Mouse (Mus musculus): Measurements from ENCODE around the gene Lypd6b. TPM values are rescaled to one million over a fixed set of nuclear protein-coding genes. Genes with fewer than 3 reads are reported as not detected.

Lypd6b gene
- polyA plus RNA-seq, 1 experiment from 2014 or later, result 1.9 TPM

DNA sequence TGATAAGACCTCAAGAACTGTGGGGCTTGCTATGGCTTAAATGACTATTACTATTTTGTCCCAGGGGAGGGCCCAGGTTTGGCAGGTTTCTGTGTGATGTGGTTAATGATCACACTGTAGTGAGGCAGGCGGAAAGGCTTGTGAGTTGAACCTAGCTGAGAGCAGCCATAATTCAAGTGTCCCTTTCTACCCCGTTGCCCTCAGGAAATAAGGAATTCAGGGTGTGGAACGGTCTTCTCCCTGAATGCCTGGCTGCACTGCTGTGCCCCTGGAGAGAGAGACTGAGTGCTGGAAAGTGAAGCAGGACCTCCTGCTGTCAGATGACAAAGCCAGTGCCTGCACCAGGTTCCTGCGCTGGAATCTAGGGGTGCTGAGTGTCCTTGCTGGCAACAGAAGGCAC, 40.3 kb downstream of the Lypd6b start:
- no peak overlapping the region for H3K4me3 ChIP-seq (ENCODE audit: low read length)
- H3K36me3 ChIP-seq (ENCODE audit: control insufficient read depth, insufficient read depth), result no peaks in the 10 kb centered on the region
- 52% methylated on average over 4 of the region's 4 CpGs for WGBS
- H3K9me3 ChIP-seq (replicated peaks; ENCODE audit: control insufficient read depth, low read length), result no peaks in the 10 kb centered on the region
- no peak overlapping the region for H3K27ac ChIP-seq (ENCODE audit: low read length)
- H3K27me3 ChIP-seq (ENCODE audit: control insufficient read depth, insufficient read depth, low read length), result no peaks in the 10 kb centered on the region
- ATAC-seq (replicated peaks; ENCODE audit: extremely low read depth, insufficient read depth, low FRiP score), result no peak
- H3K4me2 ChIP-seq (ENCODE audit: low read depth, low read length), result no peak overlapping the region
- no peak overlapping the region for H3K9ac ChIP-seq (ENCODE audit: low read length)
- H3K4me1 ChIP-seq (ENCODE audit: control insufficient read depth, insufficient read depth, low read length), result no peaks in the 10 kb centered on the region

DNA sequence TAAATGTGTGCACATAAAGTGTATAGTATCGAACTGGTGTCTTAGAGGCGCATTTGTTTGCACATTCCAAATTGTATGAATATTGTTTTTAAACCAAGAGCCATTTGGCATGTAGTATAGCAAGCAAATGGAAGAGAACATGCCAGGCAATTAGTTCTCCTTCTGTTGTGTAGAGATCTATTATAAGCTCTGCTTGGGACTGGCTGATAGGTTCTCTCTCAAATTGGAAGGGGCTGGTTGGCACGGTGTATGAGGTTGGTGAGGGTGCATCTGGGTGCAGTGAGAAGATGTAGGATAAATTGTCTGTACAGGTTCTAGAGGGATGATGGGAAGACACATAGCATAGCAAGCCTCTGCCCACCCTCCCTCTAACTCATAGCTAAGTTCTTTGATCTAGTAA, 42.9 kb downstream of the Lypd6b start:
- no peak overlapping the region for H3K4me3 ChIP-seq (ENCODE audit: low read length)
- no peaks in the 10 kb centered on the region for H3K4me1 ChIP-seq (ENCODE audit: control insufficient read depth, insufficient read depth, low read length)
- no peaks in the 10 kb centered on the region for H3K27me3 ChIP-seq (ENCODE audit: control insufficient read depth, insufficient read depth, low read length)
- no peak for ATAC-seq (replicated peaks; ENCODE audit: extremely low read depth, insufficient read depth, low FRiP score)
- no peaks in the 10 kb centered on the region for H3K9me3 ChIP-seq (replicated peaks; ENCODE audit: control insufficient read depth, low read length)
- no peaks in the 10 kb centered on the region for H3K36me3 ChIP-seq (ENCODE audit: control insufficient read depth, insufficient read depth)
- no peak overlapping the region for H3K4me2 ChIP-seq (ENCODE audit: low read depth, low read length)
- H3K27ac ChIP-seq (ENCODE audit: low read length), result no peak overlapping the region
- H3K9ac ChIP-seq (ENCODE audit: low read length), result no peak overlapping the region
- WGBS, result 85% methylated on average over 3 of the region's 3 CpGs

DNA sequence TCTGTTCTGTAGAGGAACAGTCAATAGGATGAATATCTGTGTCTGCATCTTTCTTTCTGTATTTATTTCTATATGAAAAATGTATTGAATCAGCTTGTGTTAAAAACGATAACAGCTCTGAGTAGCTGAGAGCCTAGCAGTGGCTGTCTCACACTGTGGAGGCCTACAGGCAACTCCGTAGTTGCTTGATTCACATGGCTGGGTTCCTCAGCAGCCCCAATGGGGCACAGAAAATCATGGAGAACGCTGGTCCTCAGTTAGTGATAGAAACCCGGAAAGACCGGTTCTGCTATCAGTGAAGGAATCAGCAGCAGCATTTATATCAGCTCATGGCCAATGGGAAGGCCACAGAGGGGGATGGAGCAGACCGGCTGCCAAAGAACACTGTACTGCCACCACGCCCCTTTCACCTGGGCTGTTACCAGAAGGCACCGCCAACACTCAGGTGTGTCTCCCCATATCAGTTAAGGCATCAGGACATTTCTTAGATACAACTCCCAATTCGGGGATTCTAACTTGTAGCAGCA, 44.9 kb downstream of the Lypd6b start:
- no peaks in the 10 kb centered on the region for H3K36me3 ChIP-seq (ENCODE audit: control insufficient read depth, insufficient read depth)
- H3K4me3 ChIP-seq (ENCODE audit: low read length), result no peak overlapping the region
- no peak for ATAC-seq (replicated peaks; ENCODE audit: extremely low read depth, insufficient read depth, low FRiP score)
- H3K9me3 ChIP-seq (replicated peaks; ENCODE audit: control insufficient read depth, low read length), result no peaks in the 10 kb centered on the region
- 76% methylated on average over 9 of the region's 9 CpGs for WGBS
- H3K27me3 ChIP-seq (ENCODE audit: control insufficient read depth, insufficient read depth, low read length), result no peaks in the 10 kb centered on the region
- no peaks in the 10 kb centered on the region for H3K4me1 ChIP-seq (ENCODE audit: control insufficient read depth, insufficient read depth, low read length)
- H3K27ac ChIP-seq (ENCODE audit: low read length), result no peak overlapping the region
- no peak overlapping the region for H3K4me2 ChIP-seq (ENCODE audit: low read depth, low read length)
- no peak overlapping the region for H3K9ac ChIP-seq (ENCODE audit: low read length)

DNA sequence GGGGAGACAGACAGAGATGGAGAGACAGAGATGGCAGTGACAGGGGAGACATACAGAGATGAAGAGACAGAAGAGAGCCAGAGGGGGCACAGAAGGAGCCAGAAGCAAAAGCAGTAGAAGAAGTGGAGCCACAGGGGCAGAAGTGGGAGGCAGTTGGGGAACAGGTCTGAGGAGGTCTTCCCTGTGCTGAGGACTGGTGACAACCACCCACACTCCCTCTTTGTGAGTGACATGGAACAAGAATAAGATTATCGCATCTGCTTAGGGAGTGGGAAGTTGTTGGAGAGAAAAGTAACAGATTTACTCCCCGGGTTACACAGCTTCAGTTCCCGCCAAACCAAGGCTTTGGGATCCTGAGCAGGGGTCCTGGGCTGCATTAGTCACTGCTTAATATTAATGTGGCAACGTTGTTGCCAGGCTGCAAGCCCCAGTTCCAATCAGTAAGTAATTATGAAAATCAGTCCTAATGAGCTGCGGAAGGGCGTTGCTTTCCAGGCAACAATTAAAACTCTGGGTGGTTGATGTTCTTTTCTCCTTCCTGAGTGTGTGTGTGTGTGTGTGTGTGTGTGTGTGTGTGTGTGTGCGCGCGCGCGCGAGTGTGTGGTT, 50.1 kb downstream of the Lypd6b start:
- ATAC-seq (replicated peaks; ENCODE audit: extremely low read depth, insufficient read depth, low FRiP score), result no peak
- Histone ChIP-seq H3K27me3 (ENCODE audit: control insufficient read depth, insufficient read depth, low read length) (no peaks in the 10 kb centered on the region), H3K9ac (ENCODE audit: low read length) (no peak overlapping the region), H3K36me3 (ENCODE audit: control insufficient read depth, insufficient read depth) (no peaks in the 10 kb centered on the region), H3K9me3 (replicated peaks; ENCODE audit: control insufficient read depth, low read length) (no peaks in the 10 kb centered on the region), H3K4me1 (ENCODE audit: control insufficient read depth, insufficient read depth, low read length) (peaks cover 9% of the 10 kb centered on the region; the same call in 1 of the 2 replicates), H3K27ac (ENCODE audit: low read length) (no peak overlapping the region), H3K4me2 (ENCODE audit: low read depth, low read length) (no peak overlapping the region), H3K4me3 (ENCODE audit: low read length) (no peak overlapping the region)
- 50% methylated on average over 12 of the region's 12 CpGs for WGBS

DNA sequence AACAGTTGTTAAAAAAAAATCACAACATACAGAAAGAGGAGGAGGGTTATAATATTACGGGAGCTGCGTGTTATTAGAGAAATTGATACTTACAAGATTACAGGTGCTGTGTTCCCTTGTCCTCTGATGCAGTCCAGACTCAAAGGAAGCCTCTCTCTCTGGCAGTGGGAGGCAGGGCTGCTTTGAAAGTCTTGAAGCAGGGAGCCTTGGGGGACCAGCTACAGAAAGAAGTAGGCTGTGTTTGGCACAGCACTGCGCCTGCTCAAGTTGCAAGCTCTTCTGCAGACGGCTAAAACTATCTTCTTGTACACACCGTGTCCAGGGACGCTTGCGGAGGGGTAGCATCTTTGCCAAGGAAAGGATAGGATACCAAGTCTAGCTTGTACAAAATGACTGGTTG, 51.1 kb downstream of the Lypd6b start:
- Histone ChIP-seq H3K9ac (ENCODE audit: low read length) (no peak overlapping the region), H3K36me3 (ENCODE audit: control insufficient read depth, insufficient read depth) (no peaks in the 10 kb centered on the region), H3K27me3 (ENCODE audit: control insufficient read depth, insufficient read depth, low read length) (no peaks in the 10 kb centered on the region), H3K4me3 (ENCODE audit: low read length) (no peak overlapping the region), H3K27ac (ENCODE audit: low read length) (no peak overlapping the region), H3K4me2 (ENCODE audit: low read depth, low read length) (no peak overlapping the region), H3K9me3 (replicated peaks; ENCODE audit: control insufficient read depth, low read length) (no peaks in the 10 kb centered on the region), H3K4me1 (ENCODE audit: control insufficient read depth, insufficient read depth, low read length) (peaks cover 9% of the 10 kb centered on the region; the same call in 1 of the 2 replicates)
- no peak for ATAC-seq (replicated peaks; ENCODE audit: extremely low read depth, insufficient read depth, low FRiP score)
- WGBS, result 75% methylated on average over 7 of the region's 7 CpGs

DNA sequence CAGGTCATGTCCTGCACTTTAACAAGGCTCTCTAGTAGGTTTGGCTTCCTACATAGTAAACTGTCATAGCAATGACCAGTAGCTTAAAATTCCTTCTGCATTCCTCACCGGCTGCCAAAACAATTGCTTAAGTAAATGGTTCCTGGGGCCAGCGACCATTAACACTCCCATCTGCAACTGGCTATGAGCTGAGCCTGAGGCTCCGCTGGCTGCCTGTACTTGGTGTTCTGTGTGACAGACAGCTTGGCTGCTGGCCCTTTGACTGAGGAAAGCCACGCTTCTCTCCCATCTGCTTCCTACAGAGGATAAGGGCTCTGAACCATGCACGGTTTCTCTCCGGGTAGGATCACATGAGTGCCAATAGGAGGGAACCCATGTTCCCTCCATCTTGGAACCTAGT, 53.1 kb downstream of the Lypd6b start:
- ATAC-seq (replicated peaks; ENCODE audit: extremely low read depth, insufficient read depth, low FRiP score), result peak; percentile 81
- Histone ChIP-seq H3K27me3 (ENCODE audit: control insufficient read depth, insufficient read depth, low read length) (no peaks in the 10 kb centered on the region), H3K9ac (ENCODE audit: low read length) (no peak overlapping the region), H3K4me1 (ENCODE audit: control insufficient read depth, insufficient read depth, low read length) (peaks cover 9% of the 10 kb centered on the region; the same call in 1 of the 2 replicates), H3K36me3 (ENCODE audit: control insufficient read depth, insufficient read depth) (no peaks in the 10 kb centered on the region), H3K27ac (ENCODE audit: low read length) (peak overlapping the region; percentile 20), H3K4me3 (ENCODE audit: low read length) (no peak overlapping the region), H3K4me2 (ENCODE audit: low read depth, low read length) (no peak overlapping the region), H3K9me3 (replicated peaks; ENCODE audit: control insufficient read depth, low read length) (no peaks in the 10 kb centered on the region)
- WGBS, result 18% methylated on average over 6 of the region's 6 CpGs

DNA sequence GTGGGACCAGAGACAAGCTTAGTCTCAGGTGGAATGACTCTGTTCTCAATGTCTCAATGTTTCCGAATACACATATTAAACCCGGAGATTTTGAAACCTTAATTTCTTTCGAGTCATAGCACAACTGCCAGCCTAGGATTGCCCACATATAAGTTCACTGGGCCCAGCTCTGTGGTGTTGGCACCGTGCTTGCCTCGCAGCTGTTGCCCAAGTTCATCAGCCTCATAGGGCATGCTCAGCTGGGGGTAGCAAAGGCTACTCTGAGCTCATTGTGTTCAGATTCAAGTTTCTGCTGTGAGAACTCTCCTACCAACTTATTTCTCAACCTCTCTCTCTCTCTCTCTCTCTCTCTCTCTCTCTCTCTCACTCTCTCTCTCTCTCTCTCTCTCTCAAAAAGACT, 53.6 kb downstream of the Lypd6b start:
- H3K27me3 ChIP-seq (ENCODE audit: control insufficient read depth, insufficient read depth, low read length), result no peaks in the 10 kb centered on the region
- no peaks in the 10 kb centered on the region for H3K36me3 ChIP-seq (ENCODE audit: control insufficient read depth, insufficient read depth)
- no peak overlapping the region for H3K9ac ChIP-seq (ENCODE audit: low read length)
- H3K4me1 ChIP-seq (ENCODE audit: control insufficient read depth, insufficient read depth, low read length), result peaks cover 9% of the 10 kb centered on the region; the same call in 1 of the 2 replicates
- WGBS, result 96% methylated on average over 5 of the region's 5 CpGs
- H3K4me3 ChIP-seq (ENCODE audit: low read length), result no peak overlapping the region
- H3K4me2 ChIP-seq (ENCODE audit: low read depth, low read length), result no peak overlapping the region
- H3K27ac ChIP-seq (ENCODE audit: low read length), result peak overlapping the region; percentile 20
- H3K9me3 ChIP-seq (replicated peaks; ENCODE audit: control insufficient read depth, low read length), result no peaks in the 10 kb centered on the region
- no peak for ATAC-seq (replicated peaks; ENCODE audit: extremely low read depth, insufficient read depth, low FRiP score)

DNA sequence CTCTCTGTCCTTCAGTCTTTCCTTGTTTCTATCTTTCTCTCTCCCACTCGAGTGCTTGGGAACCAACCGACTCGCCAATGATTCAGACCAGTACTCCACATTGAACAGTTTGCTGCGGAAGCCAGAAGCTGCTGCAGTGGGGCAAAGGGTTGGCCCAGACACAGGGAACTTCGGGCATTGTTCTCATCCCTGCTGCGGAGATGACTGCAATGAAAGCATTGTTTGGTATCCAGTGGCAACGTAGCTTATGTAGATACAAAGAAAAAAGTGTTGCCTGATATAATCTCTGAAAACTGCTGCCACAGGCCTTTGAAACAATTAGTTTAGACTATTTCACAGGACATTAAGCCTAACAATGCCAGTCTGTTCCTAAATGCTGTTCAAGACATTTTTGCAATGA, 57.6 kb downstream of the Lypd6b start:
- no peak for ATAC-seq (replicated peaks; ENCODE audit: extremely low read depth, insufficient read depth, low FRiP score)
- no peaks in the 10 kb centered on the region for H3K36me3 ChIP-seq (ENCODE audit: control insufficient read depth, insufficient read depth)
- no peak overlapping the region for H3K27ac ChIP-seq (ENCODE audit: low read length)
- no peak overlapping the region for H3K4me3 ChIP-seq (ENCODE audit: low read length)
- no peak overlapping the region for H3K4me2 ChIP-seq (ENCODE audit: low read depth, low read length)
- peaks cover 9% of the 10 kb centered on the region; the same call in 1 of the 2 replicates for H3K4me1 ChIP-seq (ENCODE audit: control insufficient read depth, insufficient read depth, low read length)
- H3K9ac ChIP-seq (ENCODE audit: low read length), result no peak overlapping the region
- no peaks in the 10 kb centered on the region for H3K27me3 ChIP-seq (ENCODE audit: control insufficient read depth, insufficient read depth, low read length)
- no peaks in the 10 kb centered on the region for H3K9me3 ChIP-seq (replicated peaks; ENCODE audit: control insufficient read depth, low read length)
- 59% methylated on average over 7 of the region's 7 CpGs for WGBS

DNA sequence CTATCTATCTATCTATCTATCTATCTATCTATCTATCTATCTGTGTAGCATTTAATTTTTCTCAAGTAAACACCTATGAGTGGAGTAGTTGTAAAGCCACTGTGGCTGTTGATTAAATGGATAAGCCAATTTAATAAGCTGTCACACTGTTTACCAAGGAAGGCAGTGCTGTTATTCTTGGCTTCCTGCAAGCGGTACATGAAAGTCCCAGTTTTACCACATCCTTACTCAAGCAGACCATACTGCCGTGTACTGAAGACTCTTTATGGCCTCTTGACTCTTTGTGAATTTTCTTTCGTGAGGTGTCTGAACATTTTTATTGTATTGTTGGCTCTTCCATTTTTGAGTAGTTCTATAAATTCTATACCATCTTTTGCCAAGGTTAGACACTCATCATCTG, 58.6 kb downstream of the Lypd6b start:
- Histone ChIP-seq H3K4me2 (ENCODE audit: low read depth, low read length) (no peak overlapping the region), H3K36me3 (ENCODE audit: control insufficient read depth, insufficient read depth) (no peaks in the 10 kb centered on the region), H3K4me1 (ENCODE audit: control insufficient read depth, insufficient read depth, low read length) (peaks cover 1% of the 10 kb centered on the region; the same call in 1 of the 2 replicates), H3K9ac (ENCODE audit: low read length) (no peak overlapping the region), H3K27ac (ENCODE audit: low read length) (no peak overlapping the region), H3K4me3 (ENCODE audit: low read length) (no peak overlapping the region), H3K27me3 (ENCODE audit: control insufficient read depth, insufficient read depth, low read length) (no peaks in the 10 kb centered on the region), H3K9me3 (replicated peaks; ENCODE audit: control insufficient read depth, low read length) (no peaks in the 10 kb centered on the region)
- ATAC-seq (replicated peaks; ENCODE audit: extremely low read depth, insufficient read depth, low FRiP score), result no peak; the same call in 1 of the 2 replicates
- WGBS, result 69% methylated on average over 3 of the region's 3 CpGs
